Mouse (Mus musculus): Measurements from ENCODE around the gene Gm39566. TPM values are rescaled to one million over a fixed set of nuclear protein-coding genes. Genes with fewer than 3 reads are reported as not detected.

Gm39566 gene
- total and polyA plus RNA-seq, 3 experiments, result 0.04 TPM; not detected in 2

- TF ChIP-seq POLR2AphosphoS5 (IDR thresholded peaks at IDR 0.05; ENCODE audit: borderline replicate concordance, low read depth, low read length) (no peak), TBP (IDR thresholded peaks at IDR 0.05; ENCODE audit: low read depth, low read length) (peak; percentile 66; the same call in 1 of the 2 replicates), MAFK (IDR thresholded peaks at IDR 0.05; ENCODE audit: borderline replicate concordance, low read depth, low read length) (peak; percentile 96), USF1 (IDR thresholded peaks at IDR 0.05; ENCODE audit: low read depth, low read length) (no peak), TCF12 (IDR thresholded peaks at IDR 0.05; ENCODE audit: low read depth, low read length) (peak; percentile 51), TAL1 (IDR thresholded peaks at IDR 0.05; ENCODE audit: low read length) (no peak), MYC (IDR thresholded peaks at IDR 0.05; ENCODE audit: low read depth, low read length) (0 out of 2 replicates have a peak, but pooled peaks have one; percentile 11), ZNF384 (IDR thresholded peaks at IDR 0.05; ENCODE audit: low read depth, low read length) (no peak), CHD1 (IDR thresholded peaks at IDR 0.05; ENCODE audit: low read depth, low read length) (no peak), ELF1 (IDR thresholded peaks at IDR 0.05; ENCODE audit: low read depth, low read length) (no peak), EP300 (IDR thresholded peaks at IDR 0.05; ENCODE audit: low read depth in 1 of 2, low read length in 2 of 2) (peak in 1 of 2 experiments; percentile 28; a peak in 1 of 4 replicates), SMC3 (IDR thresholded peaks at IDR 0.05; ENCODE audit: low read depth, low read length) (no peak), ETS1 (IDR thresholded peaks at IDR 0.05; ENCODE audit: low read depth, low read length) (peak; percentile 65; the same call in 1 of the 2 replicates), MEF2A (IDR thresholded peaks at IDR 0.05; ENCODE audit: extremely low read depth, insufficient replicate concordance, low read depth, low read length, poor library complexity, severe bottlenecking) (no peak), RCOR1 (IDR thresholded peaks at IDR 0.05; ENCODE audit: low read depth, low read length) (peak; percentile 46; the same call in 1 of the 2 replicates), SIN3A (IDR thresholded peaks at IDR 0.05; ENCODE audit: low read length) (no peak), BHLHE40 (IDR thresholded peaks at IDR 0.05; ENCODE audit: borderline replicate concordance, low read depth, low read length) (0 out of 2 replicates have a peak, but pooled peaks have one; percentile 25), ZC3H11A (IDR thresholded peaks at IDR 0.05; ENCODE audit: low read depth, low read length) (no peak), NELFE (IDR thresholded peaks at IDR 0.05; ENCODE audit: low read depth, low read length) (no peak; the same call in 1 of the 2 replicates), MXI1 (IDR thresholded peaks at IDR 0.05; ENCODE audit: low read depth, low read length) (peak; percentile 46; the same call in 1 of the 2 replicates), POLR2AphosphoS2 (IDR thresholded peaks at IDR 0.05; ENCODE audit: low read length) (no peak), USF2 (IDR thresholded peaks at IDR 0.05; ENCODE audit: borderline replicate concordance in 1 of 2, insufficient read depth in 1 of 2, low read depth in 1 of 2, low read length in 2 of 2) (no peak), KAT2A (conservative IDR thresholded peaks at IDR 0.05; ENCODE audit: low read depth, low read length) (no peak), NRF1 (IDR thresholded peaks at IDR 0.05; ENCODE audit: insufficient read depth, low read depth, low read length, poor library complexity, severe bottlenecking) (no peak), CTCF (IDR thresholded peaks at IDR 0.05 in 2 of 3, conservative IDR thresholded peaks at IDR 0.05 in 1 of 3; ENCODE audit: control insufficient read depth in 1 of 3, insufficient read depth in 1 of 3, low read depth in 2 of 3, low read length in 3 of 3, poor library complexity in 1 of 3, severe bottlenecking in 1 of 3) (no peak), CHD2 (IDR thresholded peaks at IDR 0.05; ENCODE audit: low read length) (no peak), UBTF (IDR thresholded peaks at IDR 0.05; ENCODE audit: borderline replicate concordance, insufficient read depth, low read depth, low read length) (no peak), HCFC1 (IDR thresholded peaks at IDR 0.05; ENCODE audit: low read depth, low read length) (peak; percentile 46; the same call in 1 of the 2 replicates), MYB (IDR thresholded peaks at IDR 0.05; ENCODE audit: low read depth, low read length) (no peak), ZKSCAN1 (IDR thresholded peaks at IDR 0.05; ENCODE audit: low read depth, low read length) (no peak)
- peak; percentile 89 for DNase-seq (ENCODE audit: low read depth, low spot score)
- no peaks in the 10 kb centered on the region for H3K9me3 ChIP-seq (replicated peaks; ENCODE audit: insufficient read depth, low read length)
- peak overlapping the region; percentile 74 for H3K27ac ChIP-seq (ENCODE audit: control insufficient read depth, low read depth, low read length)
- H3K4me3 ChIP-seq (ENCODE audit: control insufficient read depth in 1 of 2, insufficient read depth in 1 of 2, low read depth in 2 of 2, low read length in 2 of 2), result peak overlapping the region; percentile 58 to 89
- no peaks in the 10 kb centered on the region for H3K27me3 ChIP-seq (ENCODE audit: control insufficient read depth in 1 of 2, insufficient read depth in 2 of 2, low read length in 2 of 2)
- H3K79me2 ChIP-seq (ENCODE audit: control insufficient read depth, insufficient read depth, low read length, poor library complexity), result peaks cover 8% of the 10 kb centered on the region; the same call in 1 of the 2 replicates
- H3K36me3 ChIP-seq (ENCODE audit: control insufficient read depth in 1 of 2, insufficient read depth in 2 of 2, low read length in 2 of 2), result peaks cover 0 to 8% of the 10 kb centered on the region in 2 experiments; a peak in 2 of 4 replicates
- peaks cover 5 to 21% of the 10 kb centered on the region in 2 experiments; a peak in 3 of 4 replicates for H3K4me1 ChIP-seq (ENCODE audit: control insufficient read depth in 1 of 2, insufficient read depth in 2 of 2, low read length in 2 of 2)
- H3K9ac ChIP-seq (ENCODE audit: control insufficient read depth, low read depth, low read length, poor library complexity, severe bottlenecking), result peak overlapping the region; percentile 77
Measured at GRCm38 (mm10) chr11:69800138-69800391, 15.0 kb downstream of the Gm39566 start.

Data from MEL (cell line).